Mouse (Mus musculus) heart, postnatal 0 days (tissue): ENCODE data around the gene Abca17.

Experiments
- CTCF ChIP-seq: IDR thresholded peaks from 2 replicates; pipeline ENCODE4 v1.5.1; 2016; ENCODE audit warnings: antibody characterized with exemption, control low read depth, low read depth
- EP300 ChIP-seq: IDR thresholded peaks from 2 replicates; pipeline ENCODE4 v1.6.1; 2016; ENCODE audit warnings: antibody characterized with exemption, low read depth

DNA sequence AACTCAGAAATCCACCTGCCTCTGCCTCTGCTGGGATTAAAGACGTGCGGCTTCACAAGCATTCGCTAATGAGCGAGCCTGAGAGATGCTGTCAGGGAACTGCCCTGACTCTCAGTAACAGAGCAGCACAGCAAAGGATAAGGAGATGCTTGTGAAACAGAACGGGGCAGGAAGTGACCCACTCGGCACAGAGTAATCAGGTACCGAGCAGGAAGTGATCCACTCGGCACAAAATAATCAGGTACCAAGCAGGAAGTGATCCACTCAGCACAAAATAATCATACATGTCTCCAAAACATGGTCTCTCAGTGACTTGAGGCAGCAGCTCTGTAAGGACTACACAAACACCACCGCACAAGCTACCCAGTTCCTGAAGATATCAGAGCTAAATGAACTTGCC lies 62.4 kb downstream of the Abca17 start:
- no peak for TF ChIP-seq CTCF
- no peak for TF ChIP-seq EP300
